In the genomic region with DNA sequence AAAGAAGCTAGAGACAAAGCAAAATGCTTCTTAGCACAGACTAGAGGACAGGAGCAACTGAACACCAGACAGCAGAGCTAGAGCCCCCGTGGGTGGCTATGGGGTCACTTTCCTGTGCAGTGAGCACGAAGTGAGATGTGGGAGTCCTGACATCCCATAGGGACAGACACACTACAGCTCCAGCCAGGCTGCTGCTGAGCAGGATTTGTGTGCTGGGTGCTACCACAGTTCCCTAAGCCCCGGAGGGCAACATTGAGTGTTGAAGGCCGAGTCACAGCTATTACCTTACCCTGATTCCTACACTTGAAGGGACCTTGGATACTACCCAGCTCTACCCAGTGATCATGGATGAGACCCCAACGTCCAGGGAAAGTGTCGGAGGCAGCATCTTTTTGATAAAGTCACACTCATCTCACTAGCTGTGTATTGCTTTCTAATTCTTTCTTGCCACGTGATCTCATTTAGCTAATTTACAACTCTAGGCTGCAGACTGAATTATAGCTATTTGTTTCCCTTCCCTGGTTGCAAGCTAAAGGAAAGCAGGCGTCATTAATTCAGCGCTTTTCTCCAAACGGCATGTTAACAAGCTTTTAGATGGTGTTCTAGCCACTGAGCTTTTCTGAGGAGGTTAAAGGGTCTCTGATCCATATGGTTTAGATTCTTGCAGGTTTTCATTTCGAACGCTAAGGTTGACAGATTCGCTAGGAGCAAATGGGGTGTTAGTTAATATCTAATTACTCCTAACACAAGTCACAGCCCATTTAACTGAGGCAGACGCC, we compare ENCODE assay signal across 15 mouse cellular contexts. TPM values are rescaled to one million over a fixed set of nuclear protein-coding genes. Genes with fewer than 3 reads are reported as not detected.
DNase-seq lines count a peak whose midpoint lies in the region; ATAC-seq lines count a peak whose summit lies in the region.
"Had no signal": no experiment of that assay in that cellular context is flagged by ENCODE, and none has a peak within 500 bp of the region (broad histone marks: within the 10 kb centered on the region; RNA-seq: fewer than 3 reads in every experiment).

No protein-coding gene starts in this region.

- H3K4me1 ChIP-seq in embryonic facial prominence, embryonic 11.5 days (ENCODE audit: control insufficient read depth, insufficient read depth, low read length), result no peaks in the 10 kb centered on the region
- H3K4me1 ChIP-seq in embryonic facial prominence, embryonic 10.5 days, result peaks cover 7% of the 10 kb centered on the region; the same call in 1 of the 2 replicates
- peaks cover 10% of the 10 kb centered on the region; the same call in 1 of the 2 replicates for H3K4me1 ChIP-seq in neural tube, embryonic 12.5 days
- H3K4me1 ChIP-seq in kidney, embryonic 16.5 days (ENCODE audit: insufficient read depth, low read length), result peaks cover 22% of the 10 kb centered on the region
- no peaks in the 10 kb centered on the region for H3K4me1 ChIP-seq in intestine, embryonic 16.5 days (ENCODE audit: control insufficient read depth, insufficient read depth, low read length)
- H3K4me1 ChIP-seq in heart, embryonic 11.5 days (ENCODE audit: control insufficient read depth, insufficient read depth, low read length), result no peaks in the 10 kb centered on the region
- H3K4me1 ChIP-seq: liver, embryonic 12.5 days had no signal

- DNase-seq in embryonic facial prominence, embryonic 11.5 days (ENCODE audit: low spot score), result peak; percentile 19
- no peak for DNase-seq in embryonic facial prominence, embryonic 10.5 days (ENCODE audit: low spot score)
- no peak for DNase-seq in neural tube, embryonic 10.5 days (ENCODE audit: extremely low spot score, low spot score)
- no peak for DNase-seq in layer of hippocampus, adult 11-12 months (ENCODE audit: low spot score)
- DNase-seq: adrenal gland, postnatal 10 days; cerebellum, adult 9-11 months; layer of hippocampus, adult 9-11 months; right cerebral cortex, adult 18-20 months had no signal

- no peaks in the 10 kb centered on the region for H3K36me3 ChIP-seq in embryonic facial prominence, embryonic 11.5 days (replicated peaks; ENCODE audit: control insufficient read depth, insufficient read depth, low read depth, low read length)
- H3K36me3 ChIP-seq in embryonic facial prominence, embryonic 10.5 days (replicated peaks), result peaks cover 20% of the 10 kb centered on the region
- H3K36me3 ChIP-seq in neural tube, embryonic 12.5 days, result peaks cover 17% of the 10 kb centered on the region
- H3K36me3 ChIP-seq in kidney, embryonic 16.5 days (ENCODE audit: insufficient read depth, low read length), result no peaks in the 10 kb centered on the region; the same call in 1 of the 2 replicates
- H3K36me3 ChIP-seq in intestine, embryonic 16.5 days (ENCODE audit: control insufficient read depth, insufficient read depth, low read length), result no peaks in the 10 kb centered on the region
- no peaks in the 10 kb centered on the region for H3K36me3 ChIP-seq in heart, embryonic 11.5 days (ENCODE audit: control insufficient read depth, insufficient read depth, low read length)
- H3K36me3 ChIP-seq: intestine, embryonic 15.5 days had no signal

- WGBS in embryonic facial prominence, embryonic 11.5 days, result 61% methylated on average over 14 of the region's 14 CpGs
- 72% methylated on average over 14 of the region's 14 CpGs for WGBS in embryonic facial prominence, embryonic 10.5 days
- 63% methylated on average over 14 of the region's 14 CpGs for WGBS in neural tube, embryonic 12.5 days
- WGBS in kidney, embryonic 16.5 days, result 23% methylated on average over 14 of the region's 14 CpGs
- 74% methylated on average over 14 of the region's 14 CpGs for WGBS in intestine, embryonic 16.5 days
- WGBS in heart, embryonic 11.5 days (ENCODE audit: insufficient replicate concordance), result 69% methylated on average over 14 of the region's 14 CpGs

- no peak for ATAC-seq in embryonic facial prominence, embryonic 11.5 days (replicated peaks; ENCODE audit: insufficient number of reproducible peaks, low FRiP score, low TSS enrichment, low read depth)
- ATAC-seq in neural tube, embryonic 12.5 days (ENCODE audit: low FRiP score, low read depth), result peak; percentile 59; the same call in 1 of the 2 replicates
- peak; percentile 69 for ATAC-seq in kidney, embryonic 16.5 days (ENCODE audit: low FRiP score, low TSS enrichment)
- ATAC-seq in intestine, embryonic 16.5 days, result no peak
- no peak for ATAC-seq in heart, embryonic 11.5 days (replicated peaks; ENCODE audit: insufficient number of reproducible peaks, low FRiP score, low TSS enrichment)
- ATAC-seq: intestine, embryonic 15.5 days; liver, embryonic 12.5 days; lung, postnatal 0 days had no signal

- no peak overlapping the region for H3K9ac ChIP-seq in embryonic facial prominence, embryonic 11.5 days (replicated peaks; ENCODE audit: low read length)
- no peak overlapping the region for H3K9ac ChIP-seq in neural tube, embryonic 12.5 days
- H3K9ac ChIP-seq in kidney, embryonic 16.5 days (replicated peaks; ENCODE audit: low read length), result no peak overlapping the region
- H3K9ac ChIP-seq in intestine, embryonic 16.5 days (ENCODE audit: low read depth, low read length), result no peak overlapping the region
- no peak overlapping the region for H3K9ac ChIP-seq in heart, embryonic 11.5 days (ENCODE audit: low read depth, low read length)
- H3K9ac ChIP-seq: intestine, embryonic 15.5 days; liver, embryonic 12.5 days had no signal

- no peak overlapping the region for H3K4me2 ChIP-seq in embryonic facial prominence, embryonic 11.5 days (ENCODE audit: low read depth, low read length)
- 0 out of 2 replicates have a peak overlapping the region, but pooled peaks have one; percentile 2 for H3K4me2 ChIP-seq in neural tube, embryonic 12.5 days (replicated peaks)
- H3K4me2 ChIP-seq in kidney, embryonic 16.5 days (replicated peaks; ENCODE audit: low read depth, low read length), result peak overlapping the region; percentile 24; the same call in 1 of the 2 replicates
- H3K4me2 ChIP-seq in intestine, embryonic 16.5 days (ENCODE audit: low read depth, low read length), result no peak overlapping the region
- no peak overlapping the region for H3K4me2 ChIP-seq in heart, embryonic 11.5 days
- H3K4me2 ChIP-seq: intestine, embryonic 15.5 days; liver, embryonic 12.5 days had no signal

- H3K27ac ChIP-seq in embryonic facial prominence, embryonic 11.5 days (replicated peaks; ENCODE audit: low read depth, low read length), result no peak overlapping the region
- no peak overlapping the region for H3K27ac ChIP-seq in embryonic facial prominence, embryonic 10.5 days (replicated peaks)
- no peak overlapping the region for H3K27ac ChIP-seq in neural tube, embryonic 12.5 days
- peak overlapping the region; percentile 31; the same call in 1 of the 2 replicates for H3K27ac ChIP-seq in kidney, embryonic 16.5 days (ENCODE audit: low read length)
- H3K27ac ChIP-seq in intestine, embryonic 16.5 days (ENCODE audit: low read length), result no peak overlapping the region
- no peak overlapping the region for H3K27ac ChIP-seq in heart, embryonic 11.5 days (ENCODE audit: low read depth, low read length)
- H3K27ac ChIP-seq: intestine, embryonic 15.5 days; liver, embryonic 12.5 days had no signal

- H3K27me3 ChIP-seq in embryonic facial prominence, embryonic 11.5 days (ENCODE audit: control insufficient read depth, insufficient read depth, low read length), result no peaks in the 10 kb centered on the region
- H3K27me3 ChIP-seq in embryonic facial prominence, embryonic 10.5 days (replicated peaks; ENCODE audit: low read depth, poor library complexity, severe bottlenecking), result no peaks in the 10 kb centered on the region
- H3K27me3 ChIP-seq in neural tube, embryonic 12.5 days (replicated peaks), result no peaks in the 10 kb centered on the region
- no peaks in the 10 kb centered on the region for H3K27me3 ChIP-seq in kidney, embryonic 16.5 days (ENCODE audit: insufficient read depth, low read length)
- H3K27me3 ChIP-seq in intestine, embryonic 16.5 days (replicated peaks; ENCODE audit: control insufficient read depth, insufficient read depth, low read length), result no peaks in the 10 kb centered on the region
- no peaks in the 10 kb centered on the region for H3K27me3 ChIP-seq in heart, embryonic 11.5 days (ENCODE audit: control insufficient read depth, insufficient read depth, low read length)
- H3K27me3 ChIP-seq: intestine, embryonic 15.5 days; liver, embryonic 12.5 days had no signal

- no peaks in the 10 kb centered on the region for H3K9me3 ChIP-seq in embryonic facial prominence, embryonic 11.5 days (replicated peaks; ENCODE audit: control insufficient read depth, low read length)
- H3K9me3 ChIP-seq in embryonic facial prominence, embryonic 10.5 days, result no peaks in the 10 kb centered on the region
- H3K9me3 ChIP-seq in neural tube, embryonic 12.5 days, result no peaks in the 10 kb centered on the region
- H3K9me3 ChIP-seq in kidney, embryonic 16.5 days (ENCODE audit: low read length), result no peaks in the 10 kb centered on the region
- H3K9me3 ChIP-seq in intestine, embryonic 16.5 days (ENCODE audit: control insufficient read depth, low read length), result no peaks in the 10 kb centered on the region
- no peaks in the 10 kb centered on the region for H3K9me3 ChIP-seq in heart, embryonic 11.5 days (replicated peaks; ENCODE audit: control insufficient read depth, low read length)
- H3K9me3 ChIP-seq: intestine, embryonic 15.5 days; liver, embryonic 12.5 days had no signal

- H3K4me3 ChIP-seq in embryonic facial prominence, embryonic 11.5 days (ENCODE audit: low read depth, low read length), result no peak overlapping the region
- H3K4me3 ChIP-seq in embryonic facial prominence, embryonic 10.5 days, result no peak overlapping the region
- H3K4me3 ChIP-seq in neural tube, embryonic 12.5 days, result no peak overlapping the region
- no peak overlapping the region for H3K4me3 ChIP-seq in kidney, embryonic 16.5 days (ENCODE audit: low read length)
- H3K4me3 ChIP-seq in intestine, embryonic 16.5 days (ENCODE audit: low read length), result no peak overlapping the region
- H3K4me3 ChIP-seq in heart, embryonic 11.5 days (ENCODE audit: low read depth, low read length), result no peak overlapping the region
- H3K4me3 ChIP-seq: intestine, embryonic 15.5 days; liver, embryonic 12.5 days had no signal

RNA-seq across cellular contexts. Expression of gene Tgfbrap1, which starts 53.0 kb away (rescaled TPM):
- polyA plus RNA-seq in embryonic facial prominence, embryonic 11.5 days (2014; fragmentation: Nextera tagmentation; extraction: Ambion mirVana), result 10.6 and 12.1 TPM in 2 replicates
- polyA plus RNA-seq in embryonic facial prominence, embryonic 10.5 days (2016; fragmentation: Nextera tagmentation; extraction: Ambion mirVana), result 12.4 and 12.8 TPM in 2 replicates
- 14.2 and 15.0 TPM in 2 replicates for polyA plus RNA-seq in neural tube, embryonic 12.5 days (2016; fragmentation: Nextera tagmentation; extraction: Ambion mirVana)
- polyA plus RNA-seq in kidney, embryonic 16.5 days (2015; fragmentation: Nextera tagmentation; extraction: Ambion mirVana), result 10.8 and 13.1 TPM in 2 replicates
- polyA plus RNA-seq in intestine, embryonic 16.5 days (2015; fragmentation: Nextera tagmentation; extraction: Ambion mirVana), result 8.6 and 9.8 TPM in 2 replicates
- polyA plus RNA-seq in heart, embryonic 11.5 days (2014; fragmentation: Nextera tagmentation; extraction: Ambion mirVana), result 8.6 and 8.7 TPM in 2 replicates

RNA-seq across cellular contexts. Expression of gene AI597479, which starts 53.1 kb away (rescaled TPM):
- polyA plus RNA-seq in embryonic facial prominence, embryonic 11.5 days (2014; fragmentation: Nextera tagmentation; extraction: Ambion mirVana), result 44.4 and 44.7 TPM in 2 replicates
- 40.0 and 43.3 TPM in 2 replicates for polyA plus RNA-seq in embryonic facial prominence, embryonic 10.5 days (2016; fragmentation: Nextera tagmentation; extraction: Ambion mirVana)
- 40.5 and 40.8 TPM in 2 replicates for polyA plus RNA-seq in neural tube, embryonic 12.5 days (2016; fragmentation: Nextera tagmentation; extraction: Ambion mirVana)
- polyA plus RNA-seq in kidney, embryonic 16.5 days (2015; fragmentation: Nextera tagmentation; extraction: Ambion mirVana), result 36.4 and 36.8 TPM in 2 replicates
- 22.3 and 23.6 TPM in 2 replicates for polyA plus RNA-seq in intestine, embryonic 16.5 days (2015; fragmentation: Nextera tagmentation; extraction: Ambion mirVana)
- 22.4 and 29.8 TPM in 2 replicates for polyA plus RNA-seq in heart, embryonic 11.5 days (2014; fragmentation: Nextera tagmentation; extraction: Ambion mirVana)

Comparison
In these comparisons a context has a peak if more than half of its experiments do, and no peak if none do; other contexts are left out.
1. ATAC-seq: peak in neural tube, embryonic 12.5 days (single experiment) and kidney, embryonic 16.5 days (single experiment); none in embryonic facial prominence, embryonic 11.5 days (single experiment), intestine, embryonic 16.5 days (single experiment) and heart, embryonic 11.5 days (single experiment).
2. H3K4me2 ChIP-seq: peak in neural tube, embryonic 12.5 days (single experiment) and kidney, embryonic 16.5 days (single experiment); none in embryonic facial prominence, embryonic 11.5 days (single experiment), intestine, embryonic 16.5 days (single experiment) and heart, embryonic 11.5 days (single experiment).